Mouse (Mus musculus): ENCODE data around the gene Gtf2h5. TPM values are rescaled to one million over a fixed set of nuclear protein-coding genes. Genes with fewer than 3 reads are reported as not detected.

Gtf2h5 gene
- 242 and 246 TPM in 2 replicates for polyA plus RNA-seq (2021; fragmentation: Nextera tagmentation)
- long read RNA-seq, experiment 1, transcript Gtf2h5-201 (3 exons, 2,245 nt) = major isoform, 196 of 229 reads
- long read RNA-seq, experiment 1, transcript Gtf2h5-202 (3 exons, 879 nt) = minor isoform, 5 of 229 reads
- long read RNA-seq, experiment 1, partial matches to known transcripts = 15 of 229 reads
- long read RNA-seq, experiment 1, other reads (novel, unspliced or antisense) = 13 of 229 reads
- long read RNA-seq, experiment 2, transcript Gtf2h5-201 (3 exons, 2,245 nt) = major isoform, 96 of 111 reads
- long read RNA-seq, experiment 2, partial matches to known transcripts = 0 of 111 reads
- long read RNA-seq, experiment 2, other reads (novel, unspliced or antisense) = 10 of 111 reads

GRCm38 (mm10) chr17:6079287-6080122 is at the start of gene Gtf2h5, which contains the start of gene Serac1:
Gtf2h5 (plus strand) TSS chr17:6079786.
Serac1 (minus strand) TSS chr17:6079741.

GRCm38 (mm10) chr17:6106361-6107014 is 26.9 kb downstream of the Gtf2h5 start, which contains the start of gene Tulp4:
Tulp4 (plus strand) TSS chr17:6106437.

Small RNAs within 50 kb of the gene (microRNA-seq; reads per million reads assigned to microRNA genes)
- gene Gm22774 = not detected

Other genes starting within 250 kb of the Gtf2h5 start
- 4.4 and 5.1 TPM in 2 replicates for gene Snx9, start 238.5 kb upstream of the Gtf2h5 start, polyA plus RNA-seq (2021; fragmentation: Nextera tagmentation)
- gene Synj2, start 138.5 kb upstream of the Gtf2h5 start, polyA plus RNA-seq (2021; fragmentation: Nextera tagmentation) = 14.4 and 17.8 TPM in 2 replicates
- 2.5 and 2.8 TPM in 2 replicates for gene Serac1, start within 50 bp of the Gtf2h5 start, polyA plus RNA-seq (2021; fragmentation: Nextera tagmentation)
- gene Tulp4, start 26.7 kb downstream of the Gtf2h5 start, polyA plus RNA-seq (2021; fragmentation: Nextera tagmentation) = 35.5 and 42.7 TPM in 2 replicates
- gene Tmem181a, start 177.1 kb downstream of the Gtf2h5 start, polyA plus RNA-seq (2021; fragmentation: Nextera tagmentation) = 32.4 and 33.2 TPM in 2 replicates
- gene Dynlt1a, start 237.7 kb downstream of the Gtf2h5 start, polyA plus RNA-seq (2021; fragmentation: Nextera tagmentation) = 7.2 and 10.8 TPM in 2 replicates